33 mouse cellular contexts compared by ENCODE assay signal in genomic region chr4:57888246-57888645, GRCm38 (mm10). TPM values are rescaled to one million over a fixed set of nuclear protein-coding genes. Genes with fewer than 3 reads are reported as not detected.
"Had no signal": no experiment of that assay in that cellular context is flagged by ENCODE, and none has a peak within 500 bp of the region (broad histone marks: within the 10 kb centered on the region; RNA-seq: fewer than 3 reads in every experiment).

No protein-coding gene starts in this region.

- H3K9ac ChIP-seq: embryonic facial prominence, embryonic 12.5 days; embryonic facial prominence, embryonic 13.5 days; embryonic facial prominence, embryonic 15.5 days; forebrain, embryonic 12.5 days; forebrain, embryonic 13.5 days; forebrain, embryonic 15.5 days; forebrain, postnatal 0 days had no signal

- H3K4me3 ChIP-seq: embryonic facial prominence, embryonic 10.5 days; embryonic facial prominence, embryonic 12.5 days; embryonic facial prominence, embryonic 13.5 days; embryonic facial prominence, embryonic 15.5 days; erythroblast, embryonic 14.5 days; forebrain, embryonic 10.5 days; forebrain, embryonic 12.5 days; forebrain, embryonic 13.5 days; forebrain, embryonic 15.5 days; gastrocnemius, adult 2 months had no signal

- H3K9me3 ChIP-seq: embryonic facial prominence, embryonic 10.5 days; embryonic facial prominence, embryonic 12.5 days; embryonic facial prominence, embryonic 13.5 days; embryonic facial prominence, embryonic 15.5 days; forebrain, embryonic 10.5 days; forebrain, embryonic 12.5 days; forebrain, embryonic 13.5 days; forebrain, embryonic 15.5 days had no signal

- H3K36me3 ChIP-seq: embryonic facial prominence, embryonic 12.5 days; embryonic facial prominence, embryonic 15.5 days; forebrain, embryonic 12.5 days; forebrain, embryonic 15.5 days had no signal

- DNase-seq: cerebellum, adult 18-20 months; cerebellum, adult 2 months; cerebellum, adult 8-10 months; cerebellum, adult 9-10 months; cerebellum, adult 9-11 months; cerebellum, postnatal 10 days; cerebellum, postnatal 14 days; cerebellum, postnatal 25 days; cerebellum, postnatal 36 days; embryo, embryonic 11 days; forebrain, postnatal 0 days; gastrocnemius, adult 2 months; gastrocnemius, postnatal 10 days; gastrocnemius, postnatal 14 days; gastrocnemius, postnatal 25 days; gastrocnemius, postnatal 36 days; heart, adult 18-20 months had no signal

- H3K4me1 ChIP-seq: forebrain, embryonic 15.5 days had no signal

- H3K27me3 ChIP-seq: embryonic facial prominence, embryonic 12.5 days; embryonic facial prominence, embryonic 13.5 days; embryonic facial prominence, embryonic 15.5 days; forebrain, embryonic 12.5 days; forebrain, embryonic 13.5 days; forebrain, embryonic 15.5 days had no signal

- H3K27ac ChIP-seq: embryonic facial prominence, embryonic 10.5 days; embryonic facial prominence, embryonic 12.5 days; embryonic facial prominence, embryonic 13.5 days; embryonic facial prominence, embryonic 15.5 days; forebrain, embryonic 10.5 days; forebrain, embryonic 12.5 days; forebrain, embryonic 13.5 days; forebrain, embryonic 15.5 days; gastrocnemius, adult 2 months had no signal

- ATAC-seq: forebrain, embryonic 13.5 days; forebrain, embryonic 14.5 days; forebrain, embryonic 15.5 days; forebrain, embryonic 16.5 days; forebrain, postnatal 0 days had no signal

- H3K4me2 ChIP-seq: embryonic facial prominence, embryonic 12.5 days; embryonic facial prominence, embryonic 13.5 days; embryonic facial prominence, embryonic 15.5 days; forebrain, embryonic 12.5 days; forebrain, embryonic 13.5 days; forebrain, embryonic 15.5 days had no signal

RNA-seq across cellular contexts. Expression of gene D630039A03Rik, which starts 27.9 kb away (rescaled TPM):
- total RNA-seq: common myeloid progenitor, adult 5-6 weeks; gastrocnemius, adult 18-20 months; gastrocnemius, postnatal 14 days; gastrocnemius, postnatal 25 days; gastrocnemius, postnatal 36 days; gastrocnemius, postnatal 4 days; granulocyte monocyte progenitor cell, adult 5-6 weeks had no signal
- polyA plus RNA-seq: erythroblast, embryonic 14.5 days; forebrain, embryonic 10.5 days; forebrain, embryonic 11.5 days; forebrain, embryonic 12.5 days; forebrain, embryonic 14.5 days; forebrain, embryonic 15.5 days; forebrain, embryonic 16.5 days; forebrain, postnatal 0 days had no signal
